Mouse (Mus musculus): Measurements from ENCODE around the gene Trafd1. TPM values are rescaled to one million over a fixed set of nuclear protein-coding genes. Genes with fewer than 3 reads are reported as not detected.
"Not testable (repeated sequence)": the region's sequence is repeated elsewhere in the genome, so short reads cannot be mapped to it uniquely, and the experiment has no call there.

Trafd1 gene
- total RNA-seq, 4 experiments from 2014 or later: 71.6 to 88.3 (median 78.0) TPM

- DNase-seq (ENCODE audit: low spot score in 2 of 2): peak; percentile 46 to 49
Measured at GRCm38 (mm10) chr5:121384757-121385460, 523 bp downstream of the Trafd1 start.

- DNase-seq (ENCODE audit: low spot score in 2 of 2): no peak
Measured at GRCm38 (mm10) chr5:121383857-121384756, 1.3 kb downstream of the Trafd1 start.

GRCm38 (mm10) chr5:121380692-121381091 lies 4.7 kb downstream of the Trafd1 start:
- DNase-seq (ENCODE audit: low spot score in 2 of 2): no peak

GRCm38 (mm10) chr5:121378678-121379256 lies 6.7 kb downstream of the Trafd1 start:
- no peak for DNase-seq (ENCODE audit: low spot score in 2 of 2)

GRCm38 (mm10) chr5:121376972-121377371 lies 8.5 kb downstream of the Trafd1 start:
- not testable (repeated sequence) for DNase-seq (ENCODE audit: low spot score in 2 of 2)

GRCm38 (mm10) chr5:121374790-121375189 lies 10.6 kb downstream of the Trafd1 start:
- no peak for DNase-seq (ENCODE audit: low spot score in 2 of 2)

- no peak for DNase-seq (ENCODE audit: low spot score in 2 of 2)
Measured at GRCm38 (mm10) chr5:121371712-121372111, 13.7 kb downstream of the Trafd1 start.

GRCm38 (mm10) chr5:121367255-121367654 lies 18.2 kb downstream of the Trafd1 start:
- no peak for DNase-seq (ENCODE audit: low spot score in 2 of 2)

- no peak for DNase-seq (ENCODE audit: low spot score in 2 of 2)
Measured at GRCm38 (mm10) chr5:121366449-121367225, 18.8 kb downstream of the Trafd1 start.

- DNase-seq (ENCODE audit: low spot score in 2 of 2): no peak
Measured at GRCm38 (mm10) chr5:121363441-121363840, 22.0 kb downstream of the Trafd1 start.

- DNase-seq (ENCODE audit: low spot score in 2 of 2): no peak
Measured at GRCm38 (mm10) chr5:121361696-121362095, 23.7 kb downstream of the Trafd1 start.

GRCm38 (mm10) chr5:121359229-121359628 lies 26.2 kb downstream of the Trafd1 start:
- DNase-seq (ENCODE audit: low spot score in 2 of 2): no peak

GRCm38 (mm10) chr5:121343997-121344396 lies 41.4 kb downstream of the Trafd1 start:
- DNase-seq (ENCODE audit: low spot score in 2 of 2): no peak

GRCm38 (mm10) chr5:121342490-121342889 lies 42.9 kb downstream of the Trafd1 start:
- DNase-seq (ENCODE audit: low spot score in 2 of 2): no peak

- no peak for DNase-seq (ENCODE audit: low spot score in 2 of 2)
Measured at GRCm38 (mm10) chr5:121340965-121341473, 44.4 kb downstream of the Trafd1 start.

- no peak for DNase-seq (ENCODE audit: low spot score in 2 of 2)
Measured at GRCm38 (mm10) chr5:121339507-121340230, 45.8 kb downstream of the Trafd1 start.

GRCm38 (mm10) chr5:121336776-121337175 lies 48.7 kb downstream of the Trafd1 start:
- no peak for DNase-seq (ENCODE audit: low spot score in 2 of 2)

- no peak for DNase-seq (ENCODE audit: low spot score in 2 of 2)
Measured at GRCm38 (mm10) chr5:121336009-121336408, 49.4 kb downstream of the Trafd1 start.

GRCm38 (mm10) chr5:121335426-121335825 lies 50.0 kb downstream of the Trafd1 start:
- no peak for DNase-seq (ENCODE audit: low spot score in 2 of 2)

GRCm38 (mm10) chr5:121334454-121334853 lies 51.0 kb downstream of the Trafd1 start:
- no peak for DNase-seq (ENCODE audit: low spot score in 2 of 2)
